Mouse (Mus musculus) testis, postnatal 14 days (tissue): Measurements from ENCODE around the gene Zkscan1.
A peak's percentile ranks its signal among the peaks of the same experiment; 100 is the strongest.

Experiments
- DNase-seq: peaks from one replicate; pipeline ENCODE4 v3.0.0; 2021; ENCODE audit warnings: low spot score

Gene Zkscan1

DNA sequence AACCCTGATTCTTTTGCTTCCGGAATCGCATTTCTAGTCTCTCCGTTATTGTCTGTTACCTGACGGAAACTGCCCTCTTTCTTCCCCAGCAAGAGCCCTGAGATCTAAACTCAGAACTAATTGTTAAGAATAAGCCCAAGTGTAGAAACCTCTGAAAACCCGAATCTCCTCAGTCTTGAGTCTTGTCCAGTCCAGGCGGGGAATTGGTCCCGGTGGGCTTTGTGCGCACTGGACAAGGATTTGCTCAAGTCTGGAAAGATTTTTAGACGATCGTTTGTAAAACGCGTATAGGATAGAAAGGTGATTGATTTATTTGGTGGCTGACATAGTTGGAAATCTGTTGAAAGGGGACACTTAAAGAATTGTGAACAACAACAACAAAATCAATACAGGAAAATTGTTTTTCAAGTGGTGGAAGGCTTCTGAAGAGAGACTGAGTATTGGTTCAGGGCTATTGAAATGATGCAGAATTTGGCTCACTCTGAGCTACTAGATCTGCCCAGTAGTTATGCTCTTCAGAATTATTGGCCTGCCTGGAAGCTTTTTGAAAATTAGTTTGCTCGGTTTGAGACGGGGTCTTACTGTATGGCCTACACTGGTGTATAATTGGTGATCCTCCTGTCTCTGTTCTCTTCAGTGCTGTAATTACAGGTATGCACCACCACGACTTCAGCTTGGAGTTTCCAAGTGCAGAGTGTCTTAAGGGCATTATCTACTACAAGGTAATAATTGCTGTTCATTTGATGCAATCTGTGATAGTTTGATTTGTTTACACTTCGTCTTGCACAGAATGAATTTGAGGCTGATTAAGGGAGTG, 32.5 kb downstream of the Zkscan1 start:
- no peak for DNase-seq

DNA sequence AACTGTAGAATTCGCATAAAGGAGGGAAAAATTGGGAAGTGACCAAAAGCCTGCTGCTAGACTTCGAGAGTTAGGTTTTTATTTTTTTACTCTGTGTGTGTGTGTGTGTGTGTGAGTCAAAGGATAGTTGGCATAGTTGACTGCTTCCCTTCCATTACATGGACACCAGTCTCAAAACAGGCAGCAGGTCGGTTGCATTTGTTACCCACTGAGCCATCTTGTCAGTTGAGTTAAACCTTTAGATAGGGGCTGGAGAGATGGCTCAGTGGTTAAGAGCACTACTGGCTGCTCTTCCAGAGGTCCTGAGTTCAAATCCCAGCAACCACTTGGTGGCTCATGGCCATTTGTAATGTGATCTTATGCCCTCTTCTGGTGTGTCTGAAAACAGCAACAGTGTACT, 33.2 kb downstream of the Zkscan1 start:
- no peak for DNase-seq

DNA sequence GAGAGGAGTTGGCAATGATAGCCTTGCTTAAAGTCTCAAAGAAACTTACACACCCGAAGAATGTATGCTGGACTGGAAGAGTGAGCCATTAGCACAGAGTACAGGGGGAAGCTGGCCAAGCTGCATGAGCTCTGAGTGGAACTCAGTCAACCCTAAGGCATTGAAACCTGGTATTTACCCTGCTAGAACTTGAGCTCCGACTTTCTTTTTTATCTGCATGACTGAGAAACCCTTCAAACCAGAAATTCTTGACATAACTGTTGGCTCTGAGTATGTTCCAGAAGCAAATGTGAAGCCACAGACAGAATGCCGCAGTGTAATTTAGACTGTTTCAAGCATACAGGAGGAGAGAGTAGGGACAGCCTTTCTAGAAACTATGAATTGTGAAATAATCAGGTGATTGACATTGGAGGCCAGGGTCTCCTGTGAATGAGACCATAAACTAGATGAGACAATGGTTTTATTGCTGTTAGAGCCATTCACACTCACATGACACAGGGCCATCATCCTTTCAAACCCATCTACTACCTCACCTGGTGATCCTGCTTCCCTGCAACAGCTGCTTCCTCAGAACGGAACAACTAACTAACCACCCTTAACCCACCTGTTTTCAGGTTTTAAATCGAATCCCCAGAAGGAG, 47.7 kb downstream of the Zkscan1 start:
- no peak for DNase-seq

DNA sequence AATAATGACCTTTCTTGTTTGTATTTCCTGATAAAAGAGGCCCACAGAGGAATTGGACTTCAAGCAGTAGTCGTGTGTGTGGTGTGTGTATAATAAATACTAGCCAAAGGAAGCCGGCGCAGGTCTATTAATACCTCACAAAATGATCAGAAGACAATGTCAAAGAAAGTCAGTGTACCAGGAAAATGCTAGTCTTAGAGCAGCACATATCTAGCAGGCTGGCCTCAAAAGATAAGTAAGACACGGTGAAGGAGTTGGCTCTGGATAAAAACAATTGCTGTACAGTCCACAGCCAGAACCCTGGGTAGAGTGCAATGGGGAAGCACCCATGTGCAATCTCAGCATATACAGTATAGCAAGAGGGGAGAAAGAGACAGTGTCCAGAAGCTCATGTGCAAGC, 52.4 kb downstream of the Zkscan1 start:
- no peak for DNase-seq

DNA sequence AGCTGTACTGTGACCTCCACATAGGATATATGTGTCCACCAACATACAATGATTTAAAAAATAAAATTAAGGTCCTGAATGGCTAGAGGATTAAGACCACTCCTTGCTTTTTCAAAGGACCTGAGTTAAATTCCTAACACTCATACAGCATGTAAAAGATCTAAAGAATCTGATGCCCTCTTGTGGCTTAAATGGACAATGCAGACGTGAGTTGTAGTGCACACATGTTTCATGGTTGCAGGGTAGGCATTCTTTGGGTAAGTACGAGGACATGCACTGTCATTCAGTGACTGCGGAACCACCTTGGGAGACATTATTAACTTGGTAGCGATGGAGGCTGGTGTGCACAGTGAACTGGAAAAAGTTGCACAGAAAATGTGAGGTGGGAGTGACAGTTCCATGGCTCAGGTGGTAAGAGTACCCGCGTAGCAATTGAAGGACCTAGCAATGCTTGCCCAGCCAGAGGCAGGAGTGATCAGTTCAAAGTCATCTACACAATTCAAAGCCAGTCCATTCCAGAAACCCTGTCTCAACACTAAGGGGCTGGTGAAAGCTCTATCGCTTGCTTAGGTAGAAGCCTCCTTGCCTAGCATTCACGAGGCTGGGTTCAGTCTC, 53.2 kb downstream of the Zkscan1 start:
- no peak for DNase-seq

DNA sequence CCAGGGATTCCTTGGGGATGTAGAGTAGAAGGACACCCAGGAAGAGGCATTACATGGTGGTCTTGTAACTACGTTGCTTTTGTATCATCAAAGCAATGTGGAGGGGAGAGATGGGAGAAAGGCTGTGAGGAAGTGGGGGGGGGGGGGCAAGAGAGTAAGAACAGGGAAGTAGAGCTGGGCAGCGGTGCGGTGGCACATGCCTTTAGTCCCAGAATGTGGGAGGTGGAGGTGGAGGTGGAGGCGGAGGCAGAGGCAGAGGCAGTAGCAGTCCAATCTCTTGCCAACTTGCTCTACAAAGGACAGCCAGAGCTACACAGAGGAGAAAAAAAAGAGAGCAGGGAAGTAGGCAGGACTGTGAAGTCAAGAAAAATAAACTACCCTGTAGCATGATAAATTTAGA, 53.7 kb downstream of the Zkscan1 start:
- DNase-seq: no peak

DNA sequence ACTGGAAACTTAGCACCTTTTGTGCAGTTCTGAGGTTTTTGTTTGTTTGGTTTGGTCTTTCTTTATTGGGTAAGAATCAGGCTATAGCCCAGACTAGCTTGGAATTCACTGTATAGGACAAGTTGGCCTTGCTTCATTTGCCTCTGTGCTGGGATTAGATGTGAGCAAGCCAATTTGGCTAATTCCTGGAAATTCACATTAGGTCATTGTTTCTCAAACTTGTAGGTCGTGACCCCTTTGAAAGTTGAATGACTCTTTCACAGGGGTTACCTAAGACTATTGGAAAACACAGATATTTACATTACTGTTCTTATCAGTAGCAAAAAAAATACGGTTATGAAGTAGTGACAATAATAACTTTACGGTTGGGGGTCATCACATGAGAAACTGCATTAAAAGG, 69.5 kb downstream of the Zkscan1 start:
- DNase-seq: no peak

DNA sequence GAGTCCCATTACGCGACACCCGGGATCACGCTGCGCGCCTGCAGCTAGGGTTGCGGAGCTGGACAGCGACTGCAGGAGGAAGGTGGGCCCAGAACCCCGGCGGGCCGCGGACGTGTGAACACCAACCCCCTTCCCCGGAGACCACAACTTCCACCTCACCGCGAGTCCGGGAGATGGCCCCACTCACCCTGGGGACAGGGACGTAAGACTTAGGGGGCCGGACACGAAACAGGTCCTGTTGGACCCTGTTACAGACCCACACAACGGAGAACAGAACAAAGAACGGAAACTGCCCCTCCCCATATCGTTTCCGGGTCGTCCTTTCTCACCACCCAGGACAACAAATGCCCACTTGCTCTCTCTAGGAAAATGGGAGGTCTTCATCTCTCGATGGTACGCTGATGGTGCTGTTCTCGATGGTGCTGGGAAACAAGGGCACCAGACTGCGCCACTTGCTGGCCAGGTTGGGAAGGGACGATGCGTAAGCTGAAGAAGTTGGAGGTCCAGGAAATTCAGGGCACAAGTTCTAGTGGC, 70.6 kb downstream of the Zkscan1 start, which contains the start of gene Zfp113:
TSS of gene Zfp113 (minus strand) at position 302 of the 534 bp plus-strand sequence.
- DNase-seq: peak; percentile 90
